Mouse (Mus musculus) embryonic facial prominence, embryonic 10.5 days (tissue): ENCODE data around the gene Slc25a21. TPM values are rescaled to one million over a fixed set of nuclear protein-coding genes. Genes with fewer than 3 reads are reported as not detected.
A peak's percentile ranks its signal among the peaks of the same experiment; 100 is the strongest.

ENCODE experiments used
- DNase-seq: peaks from one replicate; pipeline ENCODE4 v3.0.0-alpha.2; 2017; ENCODE audit warnings: low spot score
- H3K27ac ChIP-seq: fragments of 300-500 bp; sonication (generic); replicated peaks from 2 replicates; pipeline ENCODE4 v1.5.1; 2016; ENCODE audit warnings: mild to moderate bottlenecking
- H3K27me3 ChIP-seq: fragments of 300-500 bp; sonication (generic); replicated peaks from 2 replicates; pipeline ENCODE4 v1.6.1; 2016; ENCODE audit warnings: low read depth, mild to moderate bottlenecking; ENCODE audit not compliant: poor library complexity, severe bottlenecking
- H3K36me3 ChIP-seq: fragments of 300-500 bp; sonication (generic); replicated peaks from 2 replicates; pipeline ENCODE4 v1.6.1; 2016; ENCODE audit warnings: mild to moderate bottlenecking, moderate library complexity
- H3K4me1 ChIP-seq: fragments of 300-500 bp; sonication (generic); 2 replicates; pipeline ENCODE4 v1.6.1; 2016
- H3K4me3 ChIP-seq: fragments of 300-500 bp; sonication (generic); 2 replicates; pipeline ENCODE4 v1.5.1; 2016; ENCODE audit warnings: mild to moderate bottlenecking, moderate library complexity
- H3K9me3 ChIP-seq: fragments of 300-500 bp; sonication (generic); 2 replicates; pipeline ENCODE4 v1.6.1; 2016; ENCODE audit warnings: mild to moderate bottlenecking
- WGBS: fragments of 180-500 bp; shearing (Covaris S2); methylation state at CpG from one replicate; pipeline ENCODE4 v1.1.7; 2016; 5-methylcytosine and 5-hydroxymethylcytosine counted together
- polyA plus RNA-seq: library from polyadenylated mRNA; unstranded; fragments of >200 nt; fragmentation: Nextera tagmentation; extraction: Ambion mirVana; gene quantifications from 2 replicates; pipeline ENCODE4 v1.2.1, GENCODE M21; 2016

The Slc25a21 gene
- polyA plus RNA-seq, 1 experiment from 2014 or later = 2.9 TPM

DNA sequence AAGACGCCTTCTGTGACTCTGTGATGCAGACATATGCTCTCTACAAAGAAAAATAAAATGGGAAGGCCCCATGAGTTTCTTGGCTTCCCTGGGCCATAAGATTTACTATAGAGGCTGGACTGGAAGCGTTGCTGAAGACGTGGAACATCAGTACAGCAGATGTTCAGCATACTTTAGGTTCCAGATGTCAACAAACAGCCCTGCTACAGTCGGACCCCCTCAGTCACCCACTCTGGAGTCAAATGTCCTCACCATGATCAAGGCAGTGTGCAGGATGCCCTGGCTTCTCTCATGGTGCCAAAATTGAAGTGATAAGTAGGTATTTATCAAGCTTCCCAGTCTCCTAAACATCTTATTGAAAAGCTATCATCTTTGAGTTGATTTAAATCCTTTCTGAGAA is 234.0 kb downstream of the Slc25a21 start:
- 46% methylated on average over 4 of the region's 4 CpGs for WGBS

GRCm38 (mm10) chr12:56959230-56960051 is 237.8 kb downstream of the Slc25a21 start:
- 18% methylated on average over 9 of the region's 9 CpGs for WGBS
- peaks cover 27% of the 10 kb centered on the region for H3K4me1 ChIP-seq
- no peaks in the 10 kb centered on the region for H3K36me3 ChIP-seq
- peak; percentile 44 for DNase-seq
- H3K9me3 ChIP-seq = no peaks in the 10 kb centered on the region
- 0 out of 2 replicates have a peak overlapping the region, but pooled peaks have one; percentile 6 for H3K4me3 ChIP-seq
- H3K27ac ChIP-seq = no peak overlapping the region; the same call in 1 of the 2 replicates
- peaks cover 12% of the 10 kb centered on the region for H3K27me3 ChIP-seq

More for the DNA sequence above, 234.0 kb downstream of the Slc25a21 start:
- no peaks in the 10 kb centered on the region for H3K36me3 ChIP-seq
- no peaks in the 10 kb centered on the region for H3K27me3 ChIP-seq
- no peak for DNase-seq
- no peak overlapping the region for H3K4me3 ChIP-seq
- peaks cover 4% of the 10 kb centered on the region for H3K9me3 ChIP-seq
- H3K27ac ChIP-seq = no peak overlapping the region
- peaks cover 24% of the 10 kb centered on the region for H3K4me1 ChIP-seq

- no peak overlapping the region for H3K27ac ChIP-seq
- H3K4me3 ChIP-seq = no peak overlapping the region
- H3K4me1 ChIP-seq = peaks cover 31% of the 10 kb centered on the region
- peaks cover 12% of the 10 kb centered on the region for H3K27me3 ChIP-seq
- no peak for DNase-seq
- no peaks in the 10 kb centered on the region for H3K36me3 ChIP-seq
- no peaks in the 10 kb centered on the region for H3K9me3 ChIP-seq
- WGBS = 54% methylated on average over 11 of the region's 11 CpGs
Observed at GRCm38 (mm10) chr12:56958244-56958643, 239.0 kb downstream of the Slc25a21 start.

- WGBS = 29% methylated on average over 11 of the region's 11 CpGs
Observed at GRCm38 (mm10) chr12:56951749-56952657, 245.3 kb downstream of the Slc25a21 start.

DNA sequence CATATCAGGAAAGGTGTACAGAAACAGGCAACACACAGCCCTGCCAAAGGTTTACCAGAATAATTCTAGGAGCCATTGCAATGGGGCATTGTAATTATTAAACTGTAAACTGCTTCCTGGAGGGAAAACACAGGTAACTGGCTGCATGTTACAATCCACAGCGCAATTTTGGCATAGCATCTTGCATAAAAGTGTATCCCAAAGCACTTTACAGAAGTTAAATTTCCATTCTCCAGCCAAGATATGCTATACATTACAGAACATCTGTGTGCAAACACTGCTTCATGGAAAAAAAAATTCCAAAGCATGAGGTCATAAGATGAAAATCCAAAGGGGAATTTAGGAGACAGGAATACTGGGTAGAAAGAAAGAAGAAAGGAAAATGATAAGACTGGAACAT is 253.0 kb downstream of the Slc25a21 start:
- no peak for DNase-seq
- no peak overlapping the region for H3K27ac ChIP-seq
- H3K27me3 ChIP-seq = no peaks in the 10 kb centered on the region
- no peaks in the 10 kb centered on the region for H3K4me1 ChIP-seq
- no peaks in the 10 kb centered on the region for H3K9me3 ChIP-seq
- H3K36me3 ChIP-seq = no peaks in the 10 kb centered on the region
- H3K4me3 ChIP-seq = no peak overlapping the region
- 85% methylated on average over 1 of the region's 1 CpGs for WGBS

More at GRCm38 (mm10) chr12:56951749-56952657, 245.3 kb downstream of the Slc25a21 start:
- H3K27me3 ChIP-seq = peaks cover 9% of the 10 kb centered on the region
- no peak for DNase-seq
- no peak overlapping the region for H3K4me3 ChIP-seq
- peaks cover 21% of the 10 kb centered on the region for H3K4me1 ChIP-seq
- H3K9me3 ChIP-seq = no peaks in the 10 kb centered on the region
- H3K36me3 ChIP-seq = no peaks in the 10 kb centered on the region
- no peak overlapping the region for H3K27ac ChIP-seq

- Histone ChIP-seq H3K4me1 (no peaks in the 10 kb centered on the region), H3K36me3 (no peaks in the 10 kb centered on the region), H3K27me3 (no peaks in the 10 kb centered on the region), H3K9me3 (no peaks in the 10 kb centered on the region), H3K4me3 (no peak overlapping the region), H3K27ac (no peak overlapping the region)
- 59% methylated on average over 3 of the region's 3 CpGs for WGBS
- DNase-seq = peak; percentile 39
Observed at GRCm38 (mm10) chr12:56940861-56941260, 256.4 kb downstream of the Slc25a21 start.

DNA sequence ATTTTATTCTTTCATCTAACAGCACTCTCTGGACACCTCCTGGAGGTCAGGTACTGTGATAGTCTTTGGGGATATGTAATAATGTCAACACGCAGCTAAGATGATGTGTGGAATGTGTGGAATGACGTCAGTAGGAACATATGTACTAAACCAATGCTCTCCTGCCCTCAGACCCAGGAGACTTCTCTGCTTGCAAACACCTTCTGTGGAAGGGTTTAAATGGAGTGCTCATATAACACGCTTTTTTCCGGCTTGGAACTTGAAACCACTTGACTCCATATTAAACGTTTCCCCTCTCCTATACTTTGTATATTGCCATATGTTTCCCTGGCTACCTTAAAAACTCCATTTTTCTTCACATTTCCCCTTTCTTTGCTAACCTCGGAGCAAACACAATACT is 279.1 kb downstream of the Slc25a21 start:
- Histone ChIP-seq H3K4me3 (no peak overlapping the region), H3K36me3 (no peaks in the 10 kb centered on the region), H3K27ac (no peak overlapping the region), H3K27me3 (no peaks in the 10 kb centered on the region), H3K4me1 (no peaks in the 10 kb centered on the region), H3K9me3 (no peaks in the 10 kb centered on the region)
- WGBS = 73% methylated on average over 6 of the region's 6 CpGs
- DNase-seq = no peak

- Histone ChIP-seq H3K27ac (no peak overlapping the region), H3K9me3 (no peaks in the 10 kb centered on the region), H3K27me3 (no peaks in the 10 kb centered on the region), H3K4me3 (no peak overlapping the region), H3K36me3 (no peaks in the 10 kb centered on the region), H3K4me1 (peaks cover 8% of the 10 kb centered on the region; the same call in 1 of the 2 replicates)
- no peak for DNase-seq
- WGBS = 79% methylated on average over 5 of the region's 5 CpGs
Observed at GRCm38 (mm10) chr12:56906476-56906875, 290.8 kb downstream of the Slc25a21 start.

DNA sequence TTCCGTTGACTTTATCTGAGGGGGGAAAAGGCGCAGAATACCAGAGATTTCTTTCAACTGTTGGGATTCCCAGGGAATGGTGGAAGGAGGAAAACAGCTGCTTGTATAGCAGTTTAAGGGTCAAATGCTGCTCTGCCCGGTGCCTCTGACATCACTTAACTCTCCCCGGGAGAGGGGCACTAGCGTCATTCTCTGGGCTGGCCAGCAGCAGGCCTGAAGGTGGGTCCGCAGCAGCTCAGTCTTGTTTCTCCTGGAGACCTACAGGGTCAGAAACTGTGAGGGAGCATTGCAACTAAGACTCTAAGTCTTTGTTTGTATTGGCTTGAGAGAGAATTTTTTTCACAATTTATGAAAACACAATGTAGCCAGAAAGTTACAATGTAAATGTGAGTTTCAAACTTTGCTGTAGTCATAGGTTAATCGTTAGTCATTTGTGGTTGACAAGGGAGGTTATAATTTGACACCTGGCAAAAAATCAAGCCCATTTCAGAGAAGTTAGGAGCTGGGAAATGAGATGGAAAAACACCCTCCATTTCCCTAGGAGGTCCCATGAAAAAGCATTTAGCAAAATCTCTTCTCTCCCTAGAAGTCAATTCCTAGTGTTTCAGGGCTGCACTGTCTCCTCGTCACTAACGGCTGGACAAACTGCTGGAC is 291.5 kb downstream of the Slc25a21 start:
- Histone ChIP-seq H3K4me3 (no peak overlapping the region), H3K4me1 (peaks cover 8% of the 10 kb centered on the region; the same call in 1 of the 2 replicates), H3K36me3 (no peaks in the 10 kb centered on the region), H3K27me3 (no peaks in the 10 kb centered on the region), H3K9me3 (no peaks in the 10 kb centered on the region), H3K27ac (no peak overlapping the region)
- DNase-seq = no peak
- 45% methylated on average over 9 of the region's 9 CpGs for WGBS

DNA sequence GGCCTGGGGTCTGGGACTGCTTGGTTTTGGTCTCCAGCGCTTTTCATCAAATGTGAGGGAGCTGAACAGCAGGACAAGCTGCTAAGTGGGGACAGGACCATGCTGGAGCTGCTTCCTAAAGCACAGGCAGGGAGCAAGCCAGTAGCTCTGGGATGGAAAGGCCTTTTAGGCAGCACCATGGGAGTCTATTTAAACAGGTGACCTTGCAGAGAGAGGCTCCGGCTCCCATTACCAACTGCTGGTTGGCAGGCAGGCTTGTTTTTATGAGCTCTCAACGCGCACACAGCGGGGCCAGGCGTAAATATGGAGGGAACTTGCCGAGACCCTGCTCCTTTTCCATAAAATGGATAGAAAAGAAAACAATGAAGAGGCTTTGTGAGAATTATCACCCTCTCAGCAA is 292.1 kb downstream of the Slc25a21 start:
- Histone ChIP-seq H3K4me1 (peaks cover 8% of the 10 kb centered on the region; the same call in 1 of the 2 replicates), H3K27ac (no peak overlapping the region), H3K9me3 (no peaks in the 10 kb centered on the region), H3K4me3 (no peak overlapping the region), H3K36me3 (no peaks in the 10 kb centered on the region), H3K27me3 (no peaks in the 10 kb centered on the region)
- WGBS = 34% methylated on average over 7 of the region's 7 CpGs
- no peak for DNase-seq

DNA sequence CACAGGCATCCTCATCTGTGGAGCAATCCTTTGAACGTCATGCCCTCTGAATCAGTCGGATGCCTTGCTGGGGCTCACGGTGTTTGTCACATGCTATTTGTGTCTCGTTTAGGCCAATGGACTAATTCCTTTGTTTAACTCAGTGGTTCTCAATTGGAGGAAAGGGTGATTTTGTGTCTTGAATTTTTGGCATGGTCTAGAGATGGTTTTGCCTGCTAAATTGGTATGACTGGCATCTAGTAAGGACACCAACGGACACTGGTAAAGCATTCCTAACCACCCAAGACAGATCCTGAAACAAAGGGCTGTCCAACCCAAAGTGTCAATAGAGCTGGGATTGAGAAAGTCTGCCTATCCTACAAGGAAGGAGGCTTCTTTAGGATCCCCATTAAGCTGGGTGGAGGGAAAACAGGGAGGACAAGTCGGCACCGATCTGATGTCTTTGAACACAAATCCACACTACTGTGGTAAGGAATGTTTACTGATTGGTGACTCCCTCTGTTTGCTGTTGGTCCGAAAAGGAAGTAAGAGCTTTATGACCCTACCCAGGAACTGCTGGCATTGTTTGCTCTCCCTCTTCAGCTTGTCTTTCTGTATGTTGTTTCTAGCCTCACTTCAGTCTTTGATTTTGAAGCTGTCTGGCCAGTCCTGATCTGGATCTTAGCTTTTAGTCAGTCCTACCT is 294.4 kb downstream of the Slc25a21 start:
- WGBS = 85% methylated on average over 8 of the region's 8 CpGs
- no peak overlapping the region for H3K27ac ChIP-seq
- no peak for DNase-seq
- H3K4me3 ChIP-seq = no peak overlapping the region
- H3K27me3 ChIP-seq = no peaks in the 10 kb centered on the region
- peaks cover 13% of the 10 kb centered on the region; the same call in 1 of the 2 replicates for H3K4me1 ChIP-seq
- H3K36me3 ChIP-seq = no peaks in the 10 kb centered on the region
- no peaks in the 10 kb centered on the region for H3K9me3 ChIP-seq

DNA sequence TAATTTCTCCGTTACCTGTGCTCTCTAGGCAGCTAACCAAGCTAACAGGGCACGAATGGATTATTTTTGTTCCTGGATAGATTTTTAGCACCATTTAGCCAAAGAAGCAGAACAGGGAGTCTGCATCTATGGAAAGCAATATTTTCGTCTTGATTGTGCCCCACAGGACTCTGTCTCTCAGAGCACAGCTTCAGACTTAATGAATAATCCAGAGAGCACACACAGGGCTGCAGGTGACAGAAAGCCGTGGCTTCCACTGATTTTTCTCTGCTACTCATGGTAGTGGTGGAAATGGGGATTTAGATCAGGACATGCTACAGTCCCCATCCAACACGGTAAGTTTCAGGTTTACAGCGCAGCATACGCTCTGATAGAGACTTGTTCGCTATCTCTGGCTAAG is 299.3 kb downstream of the Slc25a21 start:
- WGBS = 84% methylated on average over 8 of the region's 8 CpGs
- Histone ChIP-seq H3K9me3 (no peaks in the 10 kb centered on the region), H3K36me3 (no peaks in the 10 kb centered on the region), H3K27ac (no peak overlapping the region), H3K27me3 (no peaks in the 10 kb centered on the region), H3K4me1 (peaks cover 5% of the 10 kb centered on the region; the same call in 1 of the 2 replicates), H3K4me3 (no peak overlapping the region)
- no peak for DNase-seq
